Comparison of ENCODE assay signal across 27 mouse cellular contexts in genomic region chr1:149097426-149097825, GRCm38 (mm10).
A peak's percentile ranks its signal among the peaks of the same experiment; 100 is the strongest.
DNase-seq lines count a peak whose midpoint lies in the region; ATAC-seq and TF ChIP-seq lines count a peak whose summit lies in the region.
"Had no signal": no experiment of that assay in that cellular context is flagged by ENCODE, and none has a peak within 500 bp of the region (broad histone marks: within the 10 kb centered on the region; RNA-seq: fewer than 3 reads in every experiment).

No protein-coding gene starts in this region.

- no peaks in the 10 kb centered on the region for H3K9me3 ChIP-seq in ES-Bruce4 (replicated peaks; ENCODE audit: control insufficient read depth, insufficient read depth, low read length, poor library complexity, severe bottlenecking)
- no peaks in the 10 kb centered on the region for H3K9me3 ChIP-seq in stomach, postnatal 0 days (ENCODE audit: control insufficient read depth, low read length)
- no peaks in the 10 kb centered on the region for H3K9me3 ChIP-seq in liver, embryonic 12.5 days (replicated peaks)
- H3K9me3 ChIP-seq: G1E had no signal

- TF ChIP-seq POLR2A in ES-Bruce4 (IDR thresholded peaks at IDR 0.05; ENCODE audit: insufficient read depth, low read length): no peak

- H3K27ac ChIP-seq in ES-Bruce4 (ENCODE audit: insufficient read depth, low read length): peak overlapping the region; percentile 61; the same call in 1 of the 2 replicates
- H3K27ac ChIP-seq in stomach, postnatal 0 days (replicated peaks): no peak overlapping the region
- H3K27ac ChIP-seq in liver, embryonic 12.5 days: no peak overlapping the region

- no peaks in the 10 kb centered on the region for H3K4me1 ChIP-seq in ES-Bruce4 (ENCODE audit: control insufficient read depth, insufficient read depth, low read length)
- no peaks in the 10 kb centered on the region for H3K4me1 ChIP-seq in stomach, postnatal 0 days (replicated peaks; ENCODE audit: control insufficient read depth, insufficient read depth)
- H3K4me1 ChIP-seq in liver, embryonic 12.5 days: no peaks in the 10 kb centered on the region

- no peak overlapping the region for H3K9ac ChIP-seq in ES-Bruce4 (ENCODE audit: low read depth, poor library complexity, severe bottlenecking)
- no peak overlapping the region for H3K9ac ChIP-seq in stomach, postnatal 0 days (ENCODE audit: low read length)
- H3K9ac ChIP-seq in liver, embryonic 12.5 days: no peak overlapping the region

- no peak for TF ChIP-seq EP300 in ES-Bruce4 (IDR thresholded peaks at IDR 0.05; ENCODE audit: insufficient read depth, low read depth, low read length)
- no peak for TF ChIP-seq EP300 in stomach, postnatal 0 days (optimal IDR thresholded peaks at IDR 0.05)

- H3K4me2 ChIP-seq in stomach, postnatal 0 days (replicated peaks; ENCODE audit: low read depth): no peak overlapping the region
- H3K4me2 ChIP-seq in liver, embryonic 12.5 days: no peak overlapping the region

- no peaks in the 10 kb centered on the region for H3K36me3 ChIP-seq in ES-Bruce4 (ENCODE audit: control insufficient read depth, insufficient read depth, low read length, poor library complexity, severe bottlenecking)
- H3K36me3 ChIP-seq in stomach, postnatal 0 days (ENCODE audit: control insufficient read depth, insufficient read depth, low read length): no peaks in the 10 kb centered on the region
- H3K36me3 ChIP-seq in liver, embryonic 12.5 days: no peaks in the 10 kb centered on the region
- H3K36me3 ChIP-seq: G1E had no signal

- 88% methylated on average over 1 of the region's 1 CpGs for WGBS in stomach, postnatal 0 days
- 69% methylated on average over 1 of the region's 1 CpGs for WGBS in liver, embryonic 12.5 days (ENCODE audit: insufficient replicate concordance)

- no peak for TF ChIP-seq CTCF in ES-Bruce4 (IDR thresholded peaks at IDR 0.05; ENCODE audit: low read depth, low read length)
- no peak for TF ChIP-seq CTCF in stomach, postnatal 0 days (IDR thresholded peaks at IDR 0.05; ENCODE audit: low read depth)

- H3K27me3 ChIP-seq in ES-Bruce4 (ENCODE audit: control insufficient read depth, insufficient read depth, low read length, poor library complexity, severe bottlenecking): no peaks in the 10 kb centered on the region
- H3K27me3 ChIP-seq in stomach, postnatal 0 days (ENCODE audit: control insufficient read depth, insufficient read depth, low read length): no peaks in the 10 kb centered on the region
- no peaks in the 10 kb centered on the region for H3K27me3 ChIP-seq in liver, embryonic 12.5 days (replicated peaks)
- H3K27me3 ChIP-seq: CH12.LX, Patski had no signal

- H3K4me3 ChIP-seq in ES-Bruce4 (ENCODE audit: low read depth, low read length): no peak overlapping the region
- no peak overlapping the region for H3K4me3 ChIP-seq in stomach, postnatal 0 days (ENCODE audit: low read depth, low read length)
- no peak overlapping the region for H3K4me3 ChIP-seq in liver, embryonic 12.5 days

- DNase-seq in ES-CJ7 (ENCODE audit: low read depth, low spot score) (peak; percentile 50), R1 (ENCODE audit: low read depth, low spot score) (peak; percentile 61), ZHBTc4 (ENCODE audit: low read depth, low spot score) (peak; percentile 6)
- no peak for DNase-seq in stomach, postnatal 0 days (ENCODE audit: low spot score)
- DNase-seq in layer of hippocampus, adult 9-11 months: no peak
- DNase-seq in adrenal gland, adult (ENCODE audit: inconsistent age in 2 of 2, low spot score in 1 of 2): no peak
- DNase-seq: adrenal gland, adult 2 months; adrenal gland, adult 8-10 months; adrenal gland, postnatal 10 days; adrenal gland, postnatal 14 days; adrenal gland, postnatal 25 days; adrenal gland, postnatal 36 days; B cell, adult 2 months; cerebellum, adult 11 months; cerebellum, adult 11-12 months; cerebellum, adult 18-20 months; cerebellum, adult 2 months; cerebellum, adult 8-10 months; cerebellum, adult 9-10 months; cerebellum, adult 9-11 months had no signal

- no peak for ATAC-seq in stomach, postnatal 0 days (ENCODE audit: low FRiP score, low TSS enrichment)
- no peak for ATAC-seq in liver, embryonic 12.5 days
- ATAC-seq: activated CD4-positive, CD25-positive, alpha-beta regulatory T cell, adult 4 months; CD4-positive, CD25-positive, alpha-beta regulatory T cell, adult 4 months; Patski had no signal

Comparison
In these comparisons a context has a peak if more than half of its experiments do, and no peak if none do; other contexts are left out.
1. DNase-seq: peak in ES-CJ7 (single experiment), R1 (single experiment) and ZHBTc4 (single experiment); none in stomach, postnatal 0 days (single experiment), layer of hippocampus, adult 9-11 months (single experiment) and adrenal gland, adult (0 of 2).